Mouse (Mus musculus): ENCODE measurements around the gene Pde6b. TPM values are rescaled to one million over a fixed set of nuclear protein-coding genes. Genes with fewer than 3 reads are reported as not detected.

The Pde6b gene
- total RNA-seq, 1 experiment from 2014 or later, result not detected

GRCm38 (mm10) chr5:108462446-108462845, 74.3 kb downstream of the Pde6b start:
- peak; percentile 9 for DNase-seq

- no peak for DNase-seq
Measured at GRCm38 (mm10) chr5:108465131-108465891, 77.1 kb downstream of the Pde6b start.

GRCm38 (mm10) chr5:108466647-108467046, 78.5 kb downstream of the Pde6b start:
- no peak for DNase-seq

GRCm38 (mm10) chr5:108469617-108470016, 81.4 kb downstream of the Pde6b start:
- DNase-seq, result no peak

- DNase-seq, result no peak
Measured at GRCm38 (mm10) chr5:108473737-108474136, 85.5 kb downstream of the Pde6b start.

GRCm38 (mm10) chr5:108475977-108476376, 87.8 kb downstream of the Pde6b start:
- DNase-seq, result no peak

Other genes with a start within 250 kb of the Pde6b start
- 29.9 and 33.0 TPM in 2 replicates for gene Dr1, start 119.5 kb upstream of the Pde6b start, total RNA-seq (2021)
- 8.7 and 9.7 TPM in 2 replicates for gene Pigg, start 75.8 kb upstream of the Pde6b start, total RNA-seq (2021)
- 0.19 and 0.37 TPM in 2 replicates for gene Gm42517, start 20.5 kb upstream of the Pde6b start, total RNA-seq (2021)
- 964 and 993 TPM in 2 replicates for gene Atp5k, start 46.1 kb downstream of the Pde6b start, total RNA-seq (2021)
- 0.89 and 1.4 TPM in 2 replicates for gene Mfsd7a, start 60.5 kb downstream of the Pde6b start, total RNA-seq (2021)
- 41.7 and 42.5 TPM in 2 replicates for gene Pcgf3, start 72.8 kb downstream of the Pde6b start, total RNA-seq (2021)
- gene Cplx1, start 161.6 kb downstream of the Pde6b start, total RNA-seq (2021), result 3.9 and 8.3 TPM in 2 replicates
- 73.1 and 74.9 TPM in 2 replicates for gene Gak, start 241.4 kb downstream of the Pde6b start, total RNA-seq (2021)
- gene Tmem175, start 241.4 kb downstream of the Pde6b start, total RNA-seq (2021), result 19.5 and 22.3 TPM in 2 replicates

Data from adrenal gland, postnatal 14 days (tissue).